Mouse (Mus musculus) hindbrain, embryonic 10.5 days (tissue): ENCODE results near the gene 2210011C24Rik. TPM values are rescaled to one million over a fixed set of nuclear protein-coding genes. Genes with fewer than 3 reads are reported as not detected.
A peak's percentile ranks its signal among the peaks of the same experiment; 100 is the strongest.

ENCODE experiments used
- DNase-seq: peaks from one replicate; pipeline ENCODE4 v3.0.0-alpha.2; 2017; ENCODE audit warnings: low spot score
- H3K27ac ChIP-seq: fragments of 300-500 bp; sonication (generic); 2 replicates; pipeline ENCODE4 v1.5.1; 2016; ENCODE audit warnings: mild to moderate bottlenecking, moderate library complexity
- H3K27me3 ChIP-seq: fragments of 300-500 bp; sonication (generic); 2 replicates; pipeline ENCODE4 v1.6.1; 2016; ENCODE audit warnings: mild to moderate bottlenecking; ENCODE audit not compliant: poor library complexity, insufficient read depth, severe bottlenecking
- H3K36me3 ChIP-seq: fragments of 300-500 bp; sonication (generic); 2 replicates; pipeline ENCODE4 v1.6.1; 2016; ENCODE audit warnings: mild to moderate bottlenecking, moderate library complexity
- H3K4me1 ChIP-seq: fragments of 300-500 bp; sonication (generic); replicated peaks from 2 replicates; pipeline ENCODE4 v1.6.1; 2016; ENCODE audit warnings: mild to moderate bottlenecking
- H3K4me3 ChIP-seq: fragments of 300-500 bp; sonication (generic); 2 replicates; pipeline ENCODE4 v1.5.1; 2016; ENCODE audit warnings: mild to moderate bottlenecking, moderate library complexity
- H3K9me3 ChIP-seq: fragments of 300-500 bp; sonication (generic); 2 replicates; pipeline ENCODE4 v1.6.1; 2016; ENCODE audit warnings: mild to moderate bottlenecking, moderate library complexity
- WGBS: fragments of 180-500 bp; shearing (Covaris S2); methylation state at CpG from one replicate; pipeline ENCODE4 v1.1.7; 2016; 5-methylcytosine and 5-hydroxymethylcytosine counted together
- microRNA counts: library from miRNA; unstranded; fragments of <30 nt; microRNA quantifications from one replicate; lab custom pipeline; 2017
- polyA plus RNA-seq: library from polyadenylated mRNA; unstranded; fragments of >200 nt; fragmentation: Nextera tagmentation; extraction: Ambion mirVana; gene quantifications from 2 replicates; pipeline ENCODE4 v1.2.1, GENCODE M21; 2016

Gene 2210011C24Rik
- polyA plus RNA-seq, 1 experiment from 2014 or later = not detected

- H3K36me3 ChIP-seq = peaks cover 68% of the 10 kb centered on the region
- H3K4me3 ChIP-seq = no peak overlapping the region
- no peaks in the 10 kb centered on the region for H3K4me1 ChIP-seq
- no peak overlapping the region for H3K27ac ChIP-seq
- 91% methylated on average over 5 of the region's 5 CpGs for WGBS
- no peaks in the 10 kb centered on the region for H3K9me3 ChIP-seq
- DNase-seq = no peak
- no peaks in the 10 kb centered on the region for H3K27me3 ChIP-seq
Observed at GRCm38 (mm10) chr8:83964015-83964765, 47.8 kb downstream of the 2210011C24Rik start.

MicroRNAs encoded within 50 kb of the gene (microRNA counts, 519-probe panel; counts per million panel counts)
- microRNA mmu-miR-1199 (lab: Ali Mortazavi, UCI) = 1,255 counts per million, percentile 77 among the panel's probes with 10 or more counts

Other genes with a start within 250 kb of the 2210011C24Rik start
- 10.9 and 15.4 TPM in 2 replicates for gene Adgrl1, start 112.1 kb downstream of the 2210011C24Rik start, polyA plus RNA-seq
- 1.1 and 1.5 TPM in 2 replicates for gene Gm10644, start 57.0 kb downstream of the 2210011C24Rik start, polyA plus RNA-seq
- gene Asf1b, start 56.7 kb downstream of the 2210011C24Rik start, polyA plus RNA-seq = 99.1 and 112 TPM in 2 replicates
- gene Prkaca, start 39.2 kb downstream of the 2210011C24Rik start, polyA plus RNA-seq = 170 and 194 TPM in 2 replicates
- gene Samd1, start 14.5 kb downstream of the 2210011C24Rik start, polyA plus RNA-seq = 7.6 and 9.5 TPM in 2 replicates
- gene 1700067K01Rik, start 10.7 kb downstream of the 2210011C24Rik start, polyA plus RNA-seq = 0.52 and 0.54 TPM in 2 replicates
- 9.2 and 10.0 TPM in 2 replicates for gene Palm3, start 9.3 kb upstream of the 2210011C24Rik start, polyA plus RNA-seq
- 0.24 and 0.30 TPM in 2 replicates for gene Il27ra, start 30.4 kb upstream of the 2210011C24Rik start, polyA plus RNA-seq
- 0.69 TPM in 1 of 2 replicates, not detected in the other for gene Rln3, start 32.8 kb upstream of the 2210011C24Rik start, polyA plus RNA-seq
- 1.5 and 1.8 TPM in 2 replicates for gene Gm10643, start 53.0 kb upstream of the 2210011C24Rik start, polyA plus RNA-seq
- 8.5 and 9.2 TPM in 2 replicates for gene Rfx1, start 54.7 kb upstream of the 2210011C24Rik start, polyA plus RNA-seq
- 16.7 and 19.2 TPM in 2 replicates for gene Dcaf15, start 92.6 kb upstream of the 2210011C24Rik start, polyA plus RNA-seq
- gene Podnl1, start 113.8 kb upstream of the 2210011C24Rik start, polyA plus RNA-seq = 0.13 TPM in 1 of 2 replicates, not detected in the other
- gene Cc2d1a, start 135.8 kb upstream of the 2210011C24Rik start, polyA plus RNA-seq = 18.2 and 19.0 TPM in 2 replicates
- gene 4930432K21Rik, start 135.9 kb upstream of the 2210011C24Rik start, polyA plus RNA-seq = 2.1 TPM in 2 replicates
- gene Nanos3, start 173.0 kb upstream of the 2210011C24Rik start, polyA plus RNA-seq = 2.5 and 6.8 TPM in 2 replicates
- 36.9 and 53.5 TPM in 2 replicates for gene Zswim4, start 224.9 kb upstream of the 2210011C24Rik start, polyA plus RNA-seq
- gene D8Ertd738e, start 237.5 kb upstream of the 2210011C24Rik start, polyA plus RNA-seq = 386 TPM in 2 replicates
- 65.3 and 72.1 TPM in 2 replicates for gene Mri1, start 245.2 kb upstream of the 2210011C24Rik start, polyA plus RNA-seq